Mouse (Mus musculus) limb, embryonic 12.5 days (tissue): ENCODE measurements around the gene Acvr1b. TPM values are rescaled to one million over a fixed set of nuclear protein-coding genes. Genes with fewer than 3 reads are reported as not detected.

ENCODE experiments used
- ATAC-seq: fragments of 200-750 bp; cut with Nextera tagmentation; 2 replicates; pipeline ENCODE4 v1.8.0; 2017; ENCODE audit warnings: low read depth, moderate TSS enrichment; ENCODE audit not compliant: insufficient number of reproducible peaks, insufficient read depth, low FRiP score, low TSS enrichment
- H3K27ac ChIP-seq: fragments of 300-500 bp; sonication (generic); 2 replicates; pipeline ENCODE4 v1.5.1; 2016; ENCODE audit warnings: mild to moderate bottlenecking, moderate library complexity
- H3K27me3 ChIP-seq: fragments of 300-500 bp; sonication (generic); 2 replicates; pipeline ENCODE4 v1.6.1; 2016; ENCODE audit warnings: mild to moderate bottlenecking, moderate library complexity
- H3K36me3 ChIP-seq: fragments of 300-500 bp; sonication (generic); 2 replicates; pipeline ENCODE4 v1.6.1; 2016; ENCODE audit warnings: mild to moderate bottlenecking, moderate library complexity
- H3K4me1 ChIP-seq: fragments of 300-500 bp; sonication (generic); replicated peaks from 2 replicates; pipeline ENCODE4 v1.6.1; 2016
- H3K4me2 ChIP-seq: fragments of 300-500 bp; sonication (generic); 2 replicates; pipeline ENCODE4 v1.6.1; 2016; ENCODE audit warnings: mild to moderate bottlenecking, moderate library complexity
- H3K4me3 ChIP-seq: fragments of 300-500 bp; sonication (generic); replicated peaks from 2 replicates; pipeline ENCODE4 v1.5.1; 2016; ENCODE audit warnings: mild to moderate bottlenecking
- H3K9ac ChIP-seq: fragments of 300-500 bp; sonication (generic); replicated peaks from 2 replicates; pipeline ENCODE4 v1.6.1; 2016; ENCODE audit warnings: mild to moderate bottlenecking, moderate library complexity
- H3K9me3 ChIP-seq: fragments of 300-500 bp; sonication (generic); 2 replicates; pipeline ENCODE4 v1.6.1; 2016; ENCODE audit warnings: mild to moderate bottlenecking, moderate library complexity
- WGBS: fragments of 180-500 bp; shearing (Covaris S2); methylation state at CpG from one replicate; pipeline ENCODE4 v1.1.7; 2016; 5-methylcytosine and 5-hydroxymethylcytosine counted together
- polyA plus RNA-seq: library from polyadenylated mRNA; unstranded; fragments of >200 nt; fragmentation: Nextera tagmentation; extraction: Ambion mirVana; gene quantifications from 2 replicates; pipeline ENCODE4 v1.2.1, GENCODE M21; 2016

Gene Acvr1b
- polyA plus RNA-seq, 1 experiment from 2014 or later: 8.2 TPM

DNA sequence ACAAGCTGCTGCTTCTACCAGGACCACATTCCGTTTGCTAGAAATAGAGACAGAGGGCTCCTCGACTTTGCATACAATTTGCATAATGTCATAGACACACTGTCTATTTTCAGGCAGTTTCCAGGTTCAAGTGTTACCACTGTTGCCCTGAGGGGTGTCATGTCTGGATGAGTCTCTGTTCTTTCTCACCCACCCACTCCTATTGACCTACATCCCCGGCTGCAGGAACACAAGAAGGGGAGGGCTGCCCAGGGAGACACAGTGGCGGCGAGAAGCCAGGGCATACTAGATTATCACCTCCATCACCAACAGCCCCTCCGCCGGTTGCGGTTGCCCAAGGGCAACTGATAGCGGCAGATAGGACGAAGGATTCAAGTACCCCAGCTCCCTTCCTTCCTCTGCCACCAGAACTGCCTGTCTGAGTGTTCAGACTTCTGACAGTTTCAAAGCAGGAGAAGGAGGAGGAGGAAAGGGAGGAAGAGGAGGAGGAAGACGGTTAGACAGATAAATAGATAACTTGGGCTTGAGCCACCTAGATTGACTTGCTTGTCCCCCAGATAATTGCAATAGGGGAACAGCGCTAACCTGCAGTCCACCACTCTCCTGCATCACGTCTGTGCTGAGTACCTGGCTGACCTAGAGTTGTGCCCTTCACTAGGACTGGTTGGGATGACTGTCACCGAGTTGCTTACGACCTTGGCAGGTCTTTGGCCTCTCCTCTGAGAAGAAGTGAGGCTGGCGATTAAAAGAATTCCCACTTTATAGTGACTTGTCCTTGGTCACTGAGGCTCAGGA, 26.6 kb upstream of the Acvr1b start:
- no peak overlapping the region; the same call in 1 of the 2 replicates for H3K27ac ChIP-seq
- peaks cover 49% of the 10 kb centered on the region for H3K4me1 ChIP-seq
- H3K36me3 ChIP-seq: no peaks in the 10 kb centered on the region
- H3K27me3 ChIP-seq: 0 out of 2 replicates have a peak, but pooled peaks cover 3% of the 10 kb centered on the region
- no peak overlapping the region for H3K9ac ChIP-seq
- no peak for ATAC-seq
- H3K9me3 ChIP-seq: no peaks in the 10 kb centered on the region
- H3K4me3 ChIP-seq: no peak overlapping the region
- WGBS: 83% methylated on average over 16 of the region's 16 CpGs
- H3K4me2 ChIP-seq: no peak overlapping the region

DNA sequence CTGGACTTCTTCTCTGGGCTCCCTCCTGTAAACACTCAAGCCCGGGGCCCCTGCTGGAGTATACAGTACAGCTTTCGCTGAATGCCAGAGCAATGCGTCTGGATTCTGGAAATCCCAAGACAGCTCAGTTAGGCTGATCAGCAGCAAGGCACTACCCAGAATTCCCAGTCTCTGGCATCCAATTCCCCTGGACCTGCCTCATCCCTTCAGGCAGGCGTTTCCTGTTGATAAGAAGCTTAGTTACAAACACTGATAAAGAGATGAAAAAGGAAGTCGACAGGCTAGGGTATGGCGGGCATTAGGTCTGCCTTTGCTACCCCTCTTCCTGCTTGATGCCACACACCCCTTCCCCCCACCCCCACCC, 26.0 kb upstream of the Acvr1b start:
- no peaks in the 10 kb centered on the region for H3K36me3 ChIP-seq
- no peak overlapping the region for H3K4me3 ChIP-seq
- H3K9ac ChIP-seq: no peak overlapping the region
- H3K9me3 ChIP-seq: no peaks in the 10 kb centered on the region
- peaks cover 44% of the 10 kb centered on the region for H3K4me1 ChIP-seq
- ATAC-seq: no peak
- 46% methylated on average over 6 of the region's 6 CpGs for WGBS
- H3K27me3 ChIP-seq: 0 out of 2 replicates have a peak, but pooled peaks cover 3% of the 10 kb centered on the region
- no peak overlapping the region for H3K27ac ChIP-seq
- H3K4me2 ChIP-seq: no peak overlapping the region

DNA sequence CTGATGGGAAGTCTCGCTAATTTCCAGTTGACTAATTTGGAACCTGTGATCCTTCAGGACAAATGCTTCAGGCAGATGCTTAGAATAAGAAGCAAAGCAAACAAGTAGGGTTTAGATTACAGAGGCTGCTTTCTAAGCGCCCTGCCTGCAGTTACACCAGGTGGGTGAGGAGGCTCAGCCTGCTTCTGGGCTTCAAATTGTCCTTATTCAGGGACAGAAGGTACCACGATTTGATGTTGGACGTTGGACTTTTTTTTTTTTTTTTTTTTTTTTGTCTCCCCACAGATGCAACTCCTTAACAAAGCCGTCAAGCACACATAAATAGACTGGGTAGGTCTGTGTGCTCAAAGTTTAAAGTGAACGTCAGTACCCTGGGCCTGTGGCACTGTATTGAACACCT, 25.3 kb upstream of the Acvr1b start:
- peaks cover 36% of the 10 kb centered on the region for H3K4me1 ChIP-seq
- ATAC-seq: no peak

DNA sequence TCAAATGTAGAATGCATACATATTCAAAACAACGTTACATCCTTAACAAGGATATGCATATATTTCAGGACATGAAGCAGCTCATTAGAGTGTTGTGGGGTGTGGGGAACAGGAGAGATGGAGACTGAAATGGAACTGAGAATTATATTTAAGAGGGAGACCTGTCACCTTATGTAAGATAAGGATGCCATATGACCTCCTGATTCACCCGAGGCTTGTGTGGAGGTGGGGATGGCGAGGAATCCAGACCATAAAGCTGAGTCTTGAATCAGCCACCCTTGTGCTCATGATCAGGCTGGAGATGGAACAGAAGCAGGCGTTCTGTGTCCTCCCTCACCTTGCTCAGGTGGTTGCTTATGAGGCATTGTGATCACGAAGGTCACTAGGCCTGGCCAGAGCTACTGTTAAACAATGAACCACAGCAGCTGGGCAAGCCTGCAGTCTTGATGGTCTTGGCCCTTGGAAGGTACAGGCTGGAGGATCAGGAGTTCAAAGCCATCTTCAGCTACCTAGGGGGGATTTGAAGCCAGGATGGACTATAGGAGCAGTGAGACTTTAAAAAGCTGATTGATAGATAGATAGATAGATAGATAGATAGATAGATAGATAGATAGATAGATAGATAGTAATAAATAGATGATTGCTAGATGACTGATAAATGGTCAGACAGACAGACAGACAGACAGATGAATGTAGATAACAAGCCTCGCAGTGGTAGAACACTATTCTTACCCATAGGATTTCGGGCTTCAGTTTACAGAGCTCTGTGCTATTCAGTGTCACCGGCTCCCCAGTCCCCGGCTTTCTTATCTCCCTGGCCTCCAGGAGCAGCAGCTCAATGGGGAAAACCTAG, 22.2 kb upstream of the Acvr1b start:
- Histone ChIP-seq H3K9me3 (peaks cover 3% of the 10 kb centered on the region; the same call in 1 of the 2 replicates), H3K9ac (no peak overlapping the region), H3K36me3 (no peaks in the 10 kb centered on the region), H3K27me3 (0 out of 2 replicates have a peak, but pooled peaks cover under 1% of the 10 kb centered on the region), H3K4me3 (no peak overlapping the region), H3K4me1 (peaks cover 11% of the 10 kb centered on the region; the same call in 1 of the 2 replicates), H3K4me2 (no peak overlapping the region), H3K27ac (no peak overlapping the region)
- no peak for ATAC-seq
- 82% methylated on average over 9 of the region's 9 CpGs for WGBS

More for the DNA sequence above, 25.3 kb upstream of the Acvr1b start:
- H3K4me2 ChIP-seq: no peak overlapping the region
- WGBS: 70% methylated on average over 6 of the region's 6 CpGs
- no peaks in the 10 kb centered on the region for H3K36me3 ChIP-seq
- no peak overlapping the region for H3K4me3 ChIP-seq
- 0 out of 2 replicates have a peak, but pooled peaks cover 3% of the 10 kb centered on the region for H3K27me3 ChIP-seq
- H3K9ac ChIP-seq: no peak overlapping the region
- no peak overlapping the region for H3K27ac ChIP-seq
- H3K9me3 ChIP-seq: no peaks in the 10 kb centered on the region

DNA sequence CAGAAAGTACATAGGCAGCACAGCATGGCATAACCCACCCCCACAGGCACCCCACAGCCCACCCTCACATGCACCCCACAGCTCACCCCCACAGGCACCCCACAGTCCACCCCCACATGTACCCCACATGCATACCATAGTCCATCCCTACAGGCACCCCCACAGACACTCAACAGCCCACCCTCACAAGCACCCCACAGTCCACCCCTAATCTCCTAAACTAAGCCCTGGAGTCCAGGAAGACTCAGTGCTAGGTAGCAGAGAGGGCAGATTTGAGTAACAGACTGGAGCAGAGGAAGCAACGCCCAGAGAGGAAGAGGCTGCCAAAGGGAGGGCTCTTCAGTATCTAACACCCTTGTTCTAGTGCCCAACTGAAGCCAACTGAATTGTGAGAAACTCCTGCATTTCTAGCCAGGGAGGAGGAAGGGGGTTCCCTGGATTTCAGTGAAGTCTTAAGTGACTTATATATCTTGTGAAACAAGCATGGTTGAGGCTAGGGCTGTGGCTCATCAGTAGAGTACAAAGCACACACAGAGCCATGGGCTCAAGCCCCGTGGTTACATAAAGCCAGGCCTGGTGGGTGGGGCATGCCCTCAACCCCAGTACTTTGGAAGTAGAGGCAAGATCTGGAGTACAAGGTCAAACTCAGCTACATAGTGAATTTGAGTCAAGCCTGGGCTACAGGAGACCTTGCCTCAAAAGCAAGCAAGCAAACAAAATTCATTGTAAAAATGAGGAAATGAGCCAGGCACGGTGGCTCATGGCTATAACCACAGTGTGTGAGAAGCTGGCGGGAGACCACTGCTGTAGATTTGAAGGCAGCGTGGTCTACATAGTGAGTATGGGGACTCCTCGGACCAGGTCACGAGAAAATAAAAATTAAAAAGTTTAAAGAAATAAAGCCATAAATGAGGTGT, 18.9 kb upstream of the Acvr1b start:
- H3K36me3 ChIP-seq: no peaks in the 10 kb centered on the region
- no peak overlapping the region for H3K27ac ChIP-seq
- H3K9ac ChIP-seq: no peak overlapping the region
- no peak for ATAC-seq
- WGBS: 79% methylated on average over 7 of the region's 7 CpGs
- peaks cover 9% of the 10 kb centered on the region; the same call in 1 of the 2 replicates for H3K9me3 ChIP-seq
- H3K4me2 ChIP-seq: no peak overlapping the region
- peaks cover 4% of the 10 kb centered on the region; the same call in 1 of the 2 replicates for H3K4me1 ChIP-seq
- no peaks in the 10 kb centered on the region for H3K27me3 ChIP-seq
- H3K4me3 ChIP-seq: no peak overlapping the region

DNA sequence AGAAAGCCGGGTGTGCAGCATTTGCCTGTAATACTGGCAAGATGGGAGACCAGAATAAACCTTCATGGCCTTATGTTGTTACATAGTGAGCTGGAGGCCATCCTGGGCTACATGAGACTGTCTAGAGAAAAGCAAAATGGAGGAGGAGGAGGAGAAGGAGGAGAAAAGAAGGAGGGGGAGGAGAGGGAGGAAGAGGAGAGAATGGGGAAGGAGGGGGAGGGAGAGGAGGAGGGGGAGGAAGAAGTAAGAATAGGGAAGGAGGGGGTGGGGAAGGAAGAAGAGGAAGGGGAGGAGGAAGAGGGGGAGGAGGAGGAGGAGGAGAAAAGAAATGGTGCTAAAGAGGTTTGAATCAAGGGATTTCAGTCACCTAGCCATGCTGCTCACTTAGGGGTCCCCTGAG, 13.7 kb upstream of the Acvr1b start:
- Histone ChIP-seq H3K9me3 (peaks cover 9% of the 10 kb centered on the region; the same call in 1 of the 2 replicates), H3K4me2 (peak overlapping the region; percentile 50), H3K4me1 (peaks cover 41% of the 10 kb centered on the region), H3K27me3 (no peaks in the 10 kb centered on the region), H3K27ac (peak overlapping the region; percentile 74), H3K36me3 (no peaks in the 10 kb centered on the region), H3K9ac (no peak overlapping the region; the same call in 1 of the 2 replicates), H3K4me3 (0 out of 2 replicates have a peak overlapping the region, but pooled peaks have one; percentile 19)
- 16% methylated on average over 1 of the region's 1 CpGs for WGBS
- no peak for ATAC-seq

DNA sequence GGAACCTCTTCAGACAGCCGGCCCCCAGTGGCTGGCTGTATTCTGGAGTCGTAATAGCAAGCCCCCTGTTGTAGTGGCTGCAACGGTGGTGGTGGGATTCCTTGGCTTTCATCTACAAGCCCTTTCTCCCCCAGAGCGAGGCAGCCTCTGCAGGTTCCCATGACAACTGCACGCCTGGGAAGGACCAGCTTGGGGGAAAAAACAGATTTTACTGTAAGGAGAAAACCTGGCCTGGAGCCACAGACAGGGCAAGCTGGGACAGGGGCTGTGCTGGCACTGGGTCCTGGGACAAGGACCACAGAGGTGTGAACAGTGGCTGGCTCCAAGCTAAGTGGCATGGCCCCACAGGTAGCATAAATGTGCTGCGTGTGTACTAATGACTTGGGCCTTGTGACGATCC, 13.3 kb upstream of the Acvr1b start:
- Histone ChIP-seq H3K27me3 (0 out of 2 replicates have a peak, but pooled peaks cover under 1% of the 10 kb centered on the region), H3K9ac (no peak overlapping the region; the same call in 1 of the 2 replicates), H3K9me3 (peaks cover 9% of the 10 kb centered on the region; the same call in 1 of the 2 replicates), H3K27ac (peak overlapping the region; percentile 74), H3K4me2 (peak overlapping the region; percentile 50), H3K4me1 (peaks cover 41% of the 10 kb centered on the region), H3K4me3 (0 out of 2 replicates have a peak overlapping the region, but pooled peaks have one; percentile 19), H3K36me3 (no peaks in the 10 kb centered on the region)
- WGBS: 5% methylated on average over 7 of the region's 7 CpGs
- ATAC-seq: peak; percentile 40; the same call in 1 of the 2 replicates

DNA sequence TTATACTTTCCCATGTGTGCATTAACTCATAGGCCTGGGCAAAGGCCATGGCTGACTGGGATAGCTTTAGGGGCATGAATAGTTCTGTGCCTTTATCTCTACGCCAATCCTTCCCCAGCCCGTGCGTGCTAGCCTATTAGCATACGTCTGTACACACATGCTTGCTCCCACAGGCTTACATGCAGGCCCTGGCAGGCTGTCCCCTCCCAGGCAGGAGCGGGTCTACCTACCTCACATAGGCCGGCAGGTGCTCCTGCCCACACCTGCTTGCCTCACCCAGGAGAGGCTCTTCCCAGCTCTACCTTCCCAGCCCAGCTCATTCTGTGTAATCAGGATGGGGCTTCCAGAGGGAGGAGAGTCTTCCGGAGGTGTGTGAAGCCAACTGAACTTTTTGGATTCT, 12.3 kb upstream of the Acvr1b start:
- no peak overlapping the region for H3K9ac ChIP-seq
- no peak overlapping the region for H3K27ac ChIP-seq
- WGBS: 74% methylated on average over 7 of the region's 7 CpGs

DNA sequence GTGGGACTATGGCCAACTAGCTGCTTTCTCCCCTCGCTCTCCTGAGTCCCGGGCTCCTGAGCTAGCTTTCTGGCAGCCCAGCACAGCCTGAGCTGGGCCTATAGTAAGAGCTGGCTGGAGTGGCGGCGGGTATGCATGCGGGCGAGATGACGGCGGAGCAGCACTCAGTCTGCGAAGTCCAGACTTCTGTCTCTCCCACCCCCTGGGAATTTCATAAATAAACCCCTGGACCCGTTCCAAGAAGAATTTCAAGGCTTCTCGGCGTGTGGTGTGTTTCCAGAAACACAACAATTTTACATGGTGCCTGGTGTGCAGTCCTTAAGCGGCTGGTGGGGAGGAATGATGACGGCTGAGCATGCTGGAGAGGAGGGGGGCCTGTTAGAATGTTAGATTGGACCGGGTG, 10.8 kb upstream of the Acvr1b start:
- peak overlapping the region; percentile 35 for H3K4me2 ChIP-seq
- WGBS: 12% methylated on average over 15 of the region's 15 CpGs
- peaks cover 41% of the 10 kb centered on the region for H3K4me1 ChIP-seq
- no peaks in the 10 kb centered on the region for H3K9me3 ChIP-seq
- H3K36me3 ChIP-seq: no peaks in the 10 kb centered on the region
- H3K27me3 ChIP-seq: 0 out of 2 replicates have a peak, but pooled peaks cover 2% of the 10 kb centered on the region
- H3K4me3 ChIP-seq: no peak overlapping the region
- 0 out of 2 replicates have a peak overlapping the region, but pooled peaks have one; percentile 12 for H3K9ac ChIP-seq
- peak; percentile 70; the same call in 1 of the 2 replicates for ATAC-seq
- H3K27ac ChIP-seq: peak overlapping the region; percentile 79

More for the DNA sequence above, 12.3 kb upstream of the Acvr1b start:
- Histone ChIP-seq H3K36me3 (no peaks in the 10 kb centered on the region), H3K27me3 (0 out of 2 replicates have a peak, but pooled peaks cover 2% of the 10 kb centered on the region), H3K4me1 (peaks cover 41% of the 10 kb centered on the region), H3K4me2 (no peak overlapping the region), H3K4me3 (no peak overlapping the region), H3K9me3 (peaks cover 7% of the 10 kb centered on the region; the same call in 1 of the 2 replicates)
- no peak for ATAC-seq

DNA sequence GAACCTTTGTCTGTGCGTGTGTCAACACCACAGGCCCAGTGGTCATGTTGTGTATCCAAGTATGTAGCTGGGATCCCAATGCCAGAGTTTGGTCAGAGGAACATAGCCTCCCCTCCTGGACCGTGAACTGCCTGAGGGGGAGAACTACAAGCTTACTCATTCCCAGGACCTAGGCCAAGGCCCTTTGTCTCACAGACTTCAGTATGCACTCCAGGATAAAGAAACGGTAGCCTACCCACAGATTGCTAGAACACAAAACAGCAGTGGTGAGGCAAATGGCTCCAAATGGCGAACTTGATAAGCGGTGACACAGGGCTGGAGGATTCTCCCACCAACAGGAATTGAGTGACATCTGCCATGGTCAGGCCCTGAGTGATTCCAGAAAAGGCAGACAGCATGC, 10.0 kb upstream of the Acvr1b start:
- Histone ChIP-seq H3K36me3 (no peaks in the 10 kb centered on the region), H3K27ac (peak overlapping the region; percentile 79), H3K4me1 (peaks cover 41% of the 10 kb centered on the region), H3K27me3 (0 out of 2 replicates have a peak, but pooled peaks cover 2% of the 10 kb centered on the region), H3K4me3 (no peak overlapping the region), H3K9ac (no peak overlapping the region), H3K9me3 (no peaks in the 10 kb centered on the region), H3K4me2 (no peak overlapping the region)
- WGBS: 66% methylated on average over 5 of the region's 5 CpGs
- ATAC-seq: no peak
